Mouse (Mus musculus) testis, postnatal 14 days (tissue): Measurements from ENCODE around the gene Ybx2.

Experiments
- DNase-seq: peaks from one replicate; pipeline ENCODE4 v3.0.0; 2021; ENCODE audit warnings: low spot score

Gene Ybx2

DNA sequence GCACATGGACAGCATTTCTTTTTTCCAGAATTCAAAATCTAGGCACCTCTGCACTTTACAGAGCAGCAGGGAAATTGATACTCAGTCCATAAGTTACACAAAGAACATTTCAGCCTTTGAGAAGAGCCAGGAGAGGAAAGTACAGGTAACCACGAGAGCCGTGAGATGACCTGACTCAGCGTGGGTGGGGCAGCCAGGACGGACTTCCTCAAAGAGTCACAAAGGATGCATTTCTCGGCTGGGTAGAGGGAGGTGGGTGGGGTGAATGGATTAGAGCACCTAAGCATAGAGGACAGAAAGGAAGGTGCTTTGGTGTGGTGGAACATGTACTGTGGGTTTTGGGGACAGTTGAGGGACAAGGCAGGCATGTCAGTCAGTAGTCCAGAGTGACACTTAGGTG is 26.2 kb downstream of the Ybx2 start:
- DNase-seq, result no peak

DNA sequence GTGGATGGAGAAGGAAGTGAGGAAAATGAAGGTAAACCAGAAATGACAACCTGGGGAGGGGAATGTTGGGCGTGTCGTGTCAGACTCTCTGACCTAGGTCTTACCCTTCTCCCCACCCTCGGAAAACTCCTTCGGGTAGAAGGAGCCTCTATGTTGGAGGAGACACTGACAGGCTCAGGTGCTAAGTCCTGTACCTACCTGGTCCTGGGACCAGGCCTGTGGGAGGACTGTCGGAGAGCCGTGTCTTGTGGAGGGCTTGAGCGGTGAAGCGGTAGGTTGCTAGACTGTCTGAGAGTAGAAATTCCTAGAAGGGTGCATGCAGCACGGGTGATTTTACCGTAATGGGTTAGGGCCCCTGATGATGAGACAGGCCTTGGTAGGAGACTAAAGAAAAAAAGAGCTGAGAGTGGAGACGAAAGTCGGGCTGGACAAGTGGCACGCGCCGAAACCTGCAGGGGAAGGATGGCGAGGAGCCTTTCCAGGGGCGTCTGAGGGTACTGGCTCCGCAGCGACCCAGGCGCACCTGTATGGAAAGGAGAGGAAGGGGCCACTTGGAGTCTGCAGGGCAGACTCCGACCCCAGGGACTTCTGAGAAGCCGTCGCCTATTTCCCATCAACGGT is 29.2 kb downstream of the Ybx2 start, which contains the start of gene Cldn7:
TSS of gene Cldn7 (plus strand) at position 130 of the 621 bp plus-strand sequence.
- DNase-seq, result no peak

DNA sequence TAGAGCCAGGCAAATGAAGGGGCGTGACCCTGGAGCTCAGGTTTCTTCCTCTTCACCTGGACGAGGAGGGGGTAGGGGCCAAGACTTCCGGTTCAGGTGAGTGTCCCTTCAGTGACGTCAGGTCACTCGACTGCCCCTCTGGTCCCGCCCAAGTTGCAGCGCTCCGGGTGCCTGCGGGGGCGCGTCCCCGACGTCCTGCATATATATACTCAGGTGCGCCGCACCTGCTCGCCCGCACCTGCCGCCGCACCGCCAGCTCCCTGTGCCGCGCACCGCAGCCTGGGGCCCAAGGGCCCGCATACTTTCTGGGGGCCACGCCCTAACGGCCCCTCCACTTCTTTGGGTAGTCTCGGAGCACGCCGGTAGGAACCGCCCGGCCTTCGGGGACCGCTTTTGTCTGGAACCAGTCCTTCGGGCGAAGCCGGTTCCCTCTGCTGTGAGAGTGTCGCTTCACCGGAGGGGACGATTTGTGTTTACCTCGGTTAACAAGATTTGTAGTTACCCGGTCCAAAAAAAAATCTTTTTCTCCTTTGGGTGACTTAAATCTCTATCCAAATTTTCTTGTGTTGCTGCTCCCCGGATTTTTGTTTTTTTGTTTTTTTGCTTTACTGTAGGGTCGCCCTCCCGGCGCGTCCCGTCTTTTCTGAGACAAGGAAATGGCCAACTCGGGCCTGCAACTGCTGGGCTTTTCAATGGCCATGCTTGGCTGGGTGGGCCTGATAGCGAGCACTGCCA is 29.8 kb downstream of the Ybx2 start:
- no peak for DNase-seq

DNA sequence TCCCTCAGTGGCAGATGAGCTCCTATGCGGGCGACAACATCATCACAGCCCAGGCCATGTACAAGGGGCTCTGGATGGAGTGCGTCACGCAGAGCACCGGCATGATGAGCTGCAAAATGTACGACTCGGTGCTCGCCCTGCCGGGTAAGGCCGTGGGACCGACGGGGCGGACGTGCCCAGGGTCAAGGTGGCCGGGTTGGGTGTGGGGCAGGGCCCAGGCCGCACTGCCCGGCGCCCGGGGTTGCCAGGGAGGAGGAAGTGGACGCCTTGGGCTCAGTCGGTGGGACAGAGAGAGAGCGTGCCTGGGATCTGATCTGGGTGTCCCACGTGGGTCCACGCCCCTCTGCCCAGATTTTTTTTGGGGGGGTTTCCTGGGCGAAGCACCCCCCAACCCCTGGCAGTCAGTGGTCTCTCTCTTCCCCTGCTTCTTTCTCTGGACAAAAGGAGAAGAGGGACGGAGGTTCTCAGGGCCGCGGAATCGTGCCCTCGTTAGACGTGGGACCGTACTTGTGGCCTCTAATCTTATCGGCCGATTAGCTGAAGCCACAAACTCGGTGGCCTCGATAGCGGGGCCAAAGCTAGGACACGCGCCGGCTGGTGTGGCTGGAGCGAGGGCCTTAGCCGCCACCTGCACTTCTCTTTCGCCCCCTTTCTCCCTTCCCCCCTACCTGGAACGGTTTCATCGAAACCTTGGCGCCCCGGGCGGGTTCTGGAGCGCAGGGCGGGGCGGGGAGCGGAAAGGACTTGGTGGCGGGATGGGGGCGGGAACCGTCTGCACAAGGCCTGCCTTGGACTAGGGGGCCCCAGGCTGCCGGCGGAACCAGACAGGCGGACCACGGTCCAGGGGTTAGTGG is 30.6 kb downstream of the Ybx2 start:
- DNase-seq, result peak; percentile 59

- no peak for DNase-seq
Observed at GRCm38 (mm10) chr11:69966860-69967517, 31.4 kb downstream of the Ybx2 start.

- DNase-seq, result no peak
Observed at GRCm38 (mm10) chr11:69968793-69969192, 33.2 kb downstream of the Ybx2 start.

GRCm38 (mm10) chr11:69970222-69970621 is 34.6 kb downstream of the Ybx2 start:
- no peak for DNase-seq

- no peak for DNase-seq
Observed at GRCm38 (mm10) chr11:69970775-69971174, 35.2 kb downstream of the Ybx2 start.

- DNase-seq, result no peak
Observed at GRCm38 (mm10) chr11:69974907-69975306, 39.3 kb downstream of the Ybx2 start.

GRCm38 (mm10) chr11:69976271-69976670 is 40.7 kb downstream of the Ybx2 start:
- peak; percentile 55 for DNase-seq

GRCm38 (mm10) chr11:69979827-69980195 is 44.2 kb downstream of the Ybx2 start:
- DNase-seq, result no peak

- peak; percentile 95 for DNase-seq
Observed at GRCm38 (mm10) chr11:69980196-69981140, 44.9 kb downstream of the Ybx2 start.

GRCm38 (mm10) chr11:69981141-69981762 is 45.7 kb downstream of the Ybx2 start, which contains the start of gene Ctdnep1:
Ctdnep1 (plus strand) TSS chr11:69981156.
- DNase-seq, result no peak

GRCm38 (mm10) chr11:69982225-69982624 is 46.6 kb downstream of the Ybx2 start, which contains the start of gene Elp5:
Elp5 (minus strand) TSS chr11:69982517.
- no peak for DNase-seq

DNA sequence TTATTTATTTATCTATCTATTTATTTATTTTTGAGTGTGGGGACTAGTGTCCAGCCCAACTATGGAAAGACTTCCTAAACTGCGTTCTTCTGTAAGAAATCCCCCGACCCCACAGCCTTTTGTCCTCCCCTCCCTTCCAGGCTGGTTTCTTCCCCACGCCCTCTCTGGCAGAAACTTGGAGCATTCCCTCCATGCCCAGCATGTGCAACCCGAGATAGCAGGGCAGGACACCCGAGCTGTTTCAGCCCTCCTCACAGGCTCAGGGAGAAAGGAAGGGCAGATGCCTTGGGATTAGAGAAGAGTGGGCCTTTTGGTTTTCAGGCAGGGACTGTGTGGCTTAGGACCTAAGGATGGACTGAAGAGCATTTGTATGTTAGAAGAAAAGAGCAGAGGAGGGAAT is 47.3 kb downstream of the Ybx2 start:
- DNase-seq, result no peak

DNA sequence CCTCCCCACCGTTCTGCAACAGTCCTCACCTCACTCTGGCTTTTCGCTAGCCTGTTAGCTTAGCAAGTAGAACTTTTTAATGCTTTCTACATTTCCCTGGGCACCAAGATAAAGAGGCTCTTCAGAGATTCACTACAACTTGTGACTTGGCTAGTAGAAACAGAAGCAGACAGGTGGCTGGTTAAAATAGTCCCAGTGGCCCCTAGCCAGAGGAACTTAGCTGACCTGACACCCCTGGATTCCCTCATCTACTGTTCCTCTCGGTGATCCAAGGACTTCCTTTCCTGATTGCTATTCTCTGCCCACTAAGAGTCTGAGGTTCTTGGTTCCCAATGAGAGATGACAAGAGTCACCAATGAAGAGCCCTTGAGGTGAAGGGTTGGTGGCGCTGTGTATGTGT is 47.8 kb downstream of the Ybx2 start:
- DNase-seq, result no peak

DNA sequence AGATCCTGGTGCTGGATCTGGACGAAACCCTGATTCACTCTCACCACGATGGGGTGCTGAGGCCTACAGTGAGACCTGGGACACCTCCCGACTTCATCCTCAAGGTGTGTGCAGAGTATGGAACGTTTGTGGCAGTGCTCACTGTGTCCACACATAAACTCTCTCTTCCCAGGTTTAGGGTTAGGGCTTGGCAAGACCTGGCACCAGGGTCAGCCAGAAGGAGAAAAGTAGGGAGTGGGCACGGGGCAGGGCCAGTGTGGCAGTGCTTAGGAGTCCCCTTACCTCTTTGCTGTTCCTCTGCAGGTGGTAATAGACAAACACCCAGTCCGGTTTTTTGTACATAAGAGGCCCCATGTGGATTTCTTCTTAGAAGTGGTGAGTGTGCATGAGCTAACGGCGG is 48.8 kb downstream of the Ybx2 start:
- no peak for DNase-seq

DNA sequence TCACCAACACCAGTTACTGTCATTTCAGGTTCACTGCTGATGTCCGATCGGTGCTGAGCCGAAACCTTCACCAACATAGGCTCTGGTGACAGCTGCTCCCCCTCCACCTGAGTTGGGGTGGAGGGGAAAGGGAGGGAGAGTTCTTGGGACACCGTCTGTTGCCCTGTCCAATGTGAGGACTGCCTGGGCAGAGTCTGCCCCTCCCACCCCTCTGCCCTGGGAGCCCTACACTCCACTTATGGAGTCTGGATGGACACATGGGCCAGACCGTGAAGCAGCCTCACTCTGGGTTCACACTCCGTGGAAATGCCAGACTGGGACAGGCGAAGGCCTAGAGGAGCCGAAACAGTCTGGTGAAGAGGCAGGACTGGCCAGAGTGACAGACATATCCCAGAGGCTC is 54.4 kb downstream of the Ybx2 start:
- DNase-seq, result no peak
